Mouse (Mus musculus) lung, adult 10 weeks (tissue): ENCODE measurements around the gene Rpl14. TPM values are rescaled to one million over a fixed set of nuclear protein-coding genes. Genes with fewer than 3 reads are reported as not detected.

ENCODE experiments used
- polyA plus RNA-seq: library from polyadenylated mRNA; stranded (reverse); fragments of 350-450 nt; fragmentation: Illumina TruSeq; extraction: RNeasy Lipid Tissue Mini Kit (QIAGEN cat#74804); gene quantifications from one replicate; pipeline ENCODE4 v1.2.3, GENCODE M21; 2014; ENCODE audit warnings: low read depth, low replicate concordance; ENCODE audit not compliant: insufficient read depth

Rpl14 gene
- polyA plus RNA-seq, result 827 TPM

GRCm38 (mm10) chr9:120570741-120571592, at the start of gene Rpl14:
TSS of gene Rpl14 (plus strand) at chr9:120571444.

GRCm38 (mm10) chr9:120539662-120540251, 31.5 kb upstream of the Rpl14 start, which contains the start of gene Entpd3:
TSS of gene Entpd3 (plus strand) at chr9:120539818.

Other genes with a start within 250 kb of the Rpl14 start
- gene Eif1b, start 79.2 kb upstream of the Rpl14 start, polyA plus RNA-seq, result 69.8 TPM
- 1.5 TPM for gene Entpd3, start 31.6 kb upstream of the Rpl14 start, polyA plus RNA-seq